Mouse (Mus musculus): ENCODE measurements around the gene Cage1. TPM values are rescaled to one million over a fixed set of nuclear protein-coding genes. Genes with fewer than 3 reads are reported as not detected.

The Cage1 gene
- polyA plus RNA-seq, 1 experiment, result 0.02 TPM

DNA sequence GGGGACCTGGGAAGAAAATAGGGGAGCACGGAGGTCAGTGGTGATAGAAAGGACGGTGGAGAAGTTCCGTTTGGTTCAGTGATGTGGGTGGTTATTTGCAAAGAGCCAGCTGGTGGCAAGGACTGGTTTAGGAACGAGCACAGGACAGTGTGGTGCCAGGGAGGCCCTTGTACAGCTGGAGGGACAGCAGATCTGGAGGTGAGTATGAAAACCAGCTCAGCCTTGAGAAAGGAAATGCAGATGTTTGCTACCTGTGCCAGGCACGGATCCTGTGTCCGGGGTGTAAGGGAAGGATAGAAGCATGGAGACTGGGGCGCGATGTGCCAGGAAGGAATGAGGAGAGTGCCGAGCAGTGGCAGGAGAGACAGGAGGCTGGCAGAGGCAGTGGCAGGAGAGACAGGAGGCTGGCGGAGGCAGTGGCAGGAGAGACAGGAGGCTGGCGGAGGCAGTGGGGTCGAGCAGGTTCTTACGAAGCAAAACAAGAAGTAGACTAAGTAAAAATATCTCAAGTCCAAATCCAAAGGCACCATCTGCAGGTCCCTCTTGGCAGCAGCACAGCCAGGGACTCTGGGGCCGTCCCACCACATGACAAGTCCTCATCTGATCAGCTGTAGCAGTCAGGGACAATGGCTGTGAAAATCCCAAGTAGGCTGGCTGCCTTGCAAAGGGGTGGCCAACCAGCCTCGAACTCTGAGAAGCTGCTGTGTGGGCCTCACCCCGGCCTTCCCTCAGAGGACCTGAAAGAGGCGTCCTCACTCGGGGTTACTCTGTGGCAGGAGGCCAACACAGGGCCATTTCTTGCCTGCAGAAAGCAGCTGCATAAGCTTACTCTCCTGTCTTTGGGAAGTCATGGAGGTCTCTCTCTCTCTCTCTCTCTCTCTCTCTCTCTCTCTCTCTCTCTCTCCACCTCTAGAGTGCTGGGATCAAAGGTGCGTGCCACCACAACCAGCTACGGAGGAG lies 72.5 kb downstream of the Cage1 start:
- Histone ChIP-seq H3K4me1 (ENCODE audit: control insufficient read depth) (peaks cover 65% of the 10 kb centered on the region), H3K36me3 (ENCODE audit: control insufficient read depth) (no peaks in the 10 kb centered on the region), H3K9me3 (ENCODE audit: control insufficient read depth, low read length) (peaks cover under 1% of the 10 kb centered on the region; the same call in 1 of the 2 replicates), H3K27me3 (ENCODE audit: control insufficient read depth) (no peaks in the 10 kb centered on the region), H3K4me3 (replicated peaks) (peak overlapping the region; percentile 65)
- no peak for TF ChIP-seq TAL1 (IDR thresholded peaks at IDR 0.05; ENCODE audit: low read length)
- no peak for TF ChIP-seq GATA1 (IDR thresholded peaks at IDR 0.05; ENCODE audit: low read length)

DNA sequence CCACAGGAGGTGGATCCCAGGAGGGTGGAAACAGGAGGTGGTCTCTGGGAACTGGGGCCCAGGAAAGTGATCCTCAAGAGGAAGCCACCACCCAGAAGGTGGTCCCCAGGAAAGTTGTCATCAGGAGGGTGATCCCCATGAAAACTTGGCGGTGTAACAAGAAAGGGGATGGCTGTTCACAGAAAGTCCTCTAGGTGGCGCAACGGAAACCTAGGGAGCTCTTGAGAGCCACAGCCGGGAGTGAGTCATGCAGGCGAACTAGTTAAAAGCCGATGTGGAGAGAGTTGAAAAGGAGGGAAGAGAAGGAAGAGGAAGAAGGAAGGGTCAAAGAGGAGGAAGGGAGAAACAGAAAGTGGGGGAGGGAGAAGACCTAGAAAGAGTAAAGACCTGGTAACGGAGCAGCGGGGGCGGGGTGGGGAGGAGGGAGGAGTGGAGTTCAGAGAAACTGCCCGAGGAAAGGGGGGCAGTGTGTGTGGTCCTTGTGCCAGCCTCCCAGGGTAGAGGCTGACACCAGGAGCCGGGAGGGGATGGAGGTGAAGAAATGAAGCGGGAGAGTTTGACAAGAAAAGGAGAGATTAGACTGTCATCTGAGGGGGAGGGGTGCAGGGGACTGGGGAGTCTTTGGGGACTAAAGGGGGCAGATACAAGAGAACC lies 73.4 kb downstream of the Cage1 start:
- TF ChIP-seq TAL1 (IDR thresholded peaks at IDR 0.05; ENCODE audit: low read length), result no peak
- peaks cover 9% of the 10 kb centered on the region for H3K9me3 ChIP-seq (ENCODE audit: control insufficient read depth, low read length)
- H3K4me1 ChIP-seq (ENCODE audit: control insufficient read depth), result peaks cover 69% of the 10 kb centered on the region
- H3K36me3 ChIP-seq (ENCODE audit: control insufficient read depth), result no peaks in the 10 kb centered on the region
- H3K4me3 ChIP-seq (replicated peaks), result peak overlapping the region; percentile 65
- no peaks in the 10 kb centered on the region for H3K27me3 ChIP-seq (ENCODE audit: control insufficient read depth)

DNA sequence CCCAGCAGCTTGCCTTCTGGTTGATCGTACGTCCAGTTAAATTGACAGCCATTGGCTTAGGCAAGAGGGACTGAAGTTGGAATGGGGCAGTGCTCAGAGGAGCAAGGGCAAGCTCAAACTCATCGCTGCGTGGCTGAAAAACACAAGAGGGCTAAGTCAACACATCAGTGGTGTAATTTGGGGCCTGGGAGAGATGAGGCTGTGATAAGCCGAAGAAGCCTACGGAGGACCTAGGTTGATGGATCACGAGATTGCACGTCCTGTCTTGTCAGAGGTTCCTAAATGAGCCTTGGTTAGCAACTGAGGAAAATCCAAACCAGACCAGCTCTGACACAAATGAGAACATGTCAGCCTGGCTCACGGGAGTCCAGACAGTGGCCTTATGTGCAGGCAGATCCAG lies 74.3 kb downstream of the Cage1 start:
- Histone ChIP-seq H3K4me3 (replicated peaks) (no peak overlapping the region), H3K9me3 (ENCODE audit: control insufficient read depth, low read length) (peaks cover 10% of the 10 kb centered on the region), H3K4me1 (ENCODE audit: control insufficient read depth) (peaks cover 78% of the 10 kb centered on the region), H3K36me3 (ENCODE audit: control insufficient read depth) (no peaks in the 10 kb centered on the region), H3K27me3 (ENCODE audit: control insufficient read depth) (no peaks in the 10 kb centered on the region)
- TF ChIP-seq GATA1 (IDR thresholded peaks at IDR 0.05; ENCODE audit: low read length), result no peak

DNA sequence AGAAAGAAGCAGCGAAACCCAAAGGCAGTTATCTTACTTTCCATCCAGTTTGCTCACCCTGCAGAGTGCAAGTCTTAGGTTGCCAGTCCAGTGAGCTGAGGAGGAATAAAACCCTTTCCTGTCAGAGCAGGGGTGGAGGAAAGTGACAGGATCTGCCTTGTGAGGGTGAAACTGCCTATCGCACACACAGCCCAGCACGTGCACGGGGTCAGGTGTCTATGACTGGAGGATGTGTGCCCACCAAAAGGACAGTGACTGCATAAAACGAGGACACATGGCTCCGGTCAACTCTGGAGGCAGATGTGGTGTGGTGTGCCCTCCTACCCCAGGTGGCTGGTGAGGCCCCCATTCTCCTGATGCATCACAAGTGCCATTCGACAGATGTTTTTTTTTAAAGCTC lies 76.9 kb downstream of the Cage1 start:
- Histone ChIP-seq H3K27me3 (ENCODE audit: control insufficient read depth) (no peaks in the 10 kb centered on the region), H3K9me3 (ENCODE audit: control insufficient read depth, low read length) (peaks cover 10% of the 10 kb centered on the region), H3K36me3 (ENCODE audit: control insufficient read depth) (no peaks in the 10 kb centered on the region), H3K4me3 (replicated peaks) (no peak overlapping the region), H3K4me1 (ENCODE audit: control insufficient read depth) (peaks cover 60% of the 10 kb centered on the region)
- TF ChIP-seq GATA1 (IDR thresholded peaks at IDR 0.05; ENCODE audit: low read length) (no peak), TAL1 (IDR thresholded peaks at IDR 0.05; ENCODE audit: low read length) (no peak)

DNA sequence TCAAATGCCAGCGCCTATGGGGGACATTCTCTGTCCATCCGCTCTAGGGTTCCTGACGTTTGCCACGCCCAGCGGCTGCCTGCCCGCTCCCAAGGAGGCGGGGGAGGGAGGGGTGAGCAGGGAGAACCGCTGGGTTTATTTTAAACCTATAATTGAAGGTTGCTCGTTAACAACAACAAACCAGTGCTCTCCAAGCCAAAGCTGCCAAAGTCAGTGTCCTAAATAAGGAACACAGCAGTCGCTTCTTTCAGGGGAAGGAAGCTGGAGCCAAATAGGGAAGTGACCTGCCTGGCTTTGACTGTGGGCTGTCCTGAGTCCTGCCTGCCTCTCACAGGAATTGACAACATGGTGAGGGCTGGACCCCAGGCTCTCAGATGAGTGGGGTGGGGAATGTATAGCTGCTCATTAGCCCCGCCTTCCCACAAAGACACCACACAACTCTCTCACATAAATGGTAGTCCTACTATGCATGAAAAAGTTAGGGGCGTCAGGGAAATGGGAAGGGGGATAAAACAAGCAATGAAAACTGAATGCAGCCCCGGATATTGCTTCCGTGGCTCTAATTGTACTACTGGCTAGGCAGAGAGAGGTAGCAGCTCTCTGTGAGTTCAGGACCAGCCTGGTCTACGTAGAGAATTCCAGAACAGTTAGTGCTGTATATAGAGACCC lies 77.5 kb downstream of the Cage1 start:
- Histone ChIP-seq H3K4me3 (replicated peaks) (no peak overlapping the region), H3K36me3 (ENCODE audit: control insufficient read depth) (no peaks in the 10 kb centered on the region), H3K27me3 (ENCODE audit: control insufficient read depth) (no peaks in the 10 kb centered on the region), H3K4me1 (ENCODE audit: control insufficient read depth) (peaks cover 55% of the 10 kb centered on the region), H3K9me3 (ENCODE audit: control insufficient read depth, low read length) (peaks cover 10% of the 10 kb centered on the region)
- no peak for TF ChIP-seq TAL1 (IDR thresholded peaks at IDR 0.05; ENCODE audit: low read length)
- no peak for TF ChIP-seq GATA1 (IDR thresholded peaks at IDR 0.05; ENCODE audit: low read length)

DNA sequence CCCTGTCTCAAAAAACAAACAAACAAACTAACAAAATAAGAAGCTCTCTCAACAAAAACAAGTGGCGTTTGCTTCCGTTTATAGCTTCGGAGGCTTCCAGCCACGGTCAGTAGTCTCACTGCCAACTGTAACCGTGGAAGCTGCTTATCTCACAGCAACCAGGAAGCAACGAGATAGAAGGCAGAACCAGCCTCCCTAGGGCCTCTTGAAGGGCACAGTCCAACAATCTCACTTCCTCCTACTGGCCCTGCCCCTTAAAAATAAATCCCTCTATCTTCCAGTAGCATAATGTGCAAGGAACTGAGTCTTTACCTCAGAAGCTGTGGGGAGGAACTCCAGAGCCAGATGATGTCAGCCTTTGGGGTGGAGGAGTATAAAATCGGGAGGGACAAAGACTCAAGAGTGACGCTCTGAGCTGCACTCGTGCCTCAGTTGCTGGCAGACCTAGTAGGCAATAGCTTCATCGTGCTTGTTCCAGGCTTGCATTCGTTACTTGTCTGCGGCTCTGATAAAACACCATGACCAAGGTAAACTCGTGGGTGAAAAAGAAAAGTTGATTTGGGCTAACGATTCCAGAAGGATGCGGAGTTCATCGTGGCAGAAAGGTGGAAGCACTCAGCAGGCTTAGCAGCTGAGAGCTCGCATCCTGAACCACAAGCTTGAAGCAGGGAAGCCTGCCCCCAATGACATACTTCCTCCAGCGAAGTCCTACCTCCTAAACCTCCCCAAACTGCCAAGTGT lies 78.2 kb downstream of the Cage1 start:
- Histone ChIP-seq H3K9me3 (ENCODE audit: control insufficient read depth, low read length) (peaks cover 10% of the 10 kb centered on the region), H3K4me1 (ENCODE audit: control insufficient read depth) (peaks cover 48% of the 10 kb centered on the region), H3K27me3 (ENCODE audit: control insufficient read depth) (no peaks in the 10 kb centered on the region), H3K36me3 (ENCODE audit: control insufficient read depth) (no peaks in the 10 kb centered on the region), H3K4me3 (replicated peaks) (peak overlapping the region; percentile 33)
- TF ChIP-seq GATA1 (IDR thresholded peaks at IDR 0.05; ENCODE audit: low read length) (peak; percentile 29; the same call in 1 of the 2 replicates), TAL1 (IDR thresholded peaks at IDR 0.05; ENCODE audit: low read length) (no peak)

Other genes starting within 250 kb of the Cage1 start
- 1.1 and 3.0 TPM in 2 replicates for gene Ssr1, start 42.9 kb downstream of the Cage1 start, polyA plus RNA-seq (2012)
- 0.90 and 1.2 TPM in 2 replicates for gene Riok1, start 74 bp downstream of the Cage1 start, polyA plus RNA-seq (2012)
- 0.02 TPM in 1 of 2 replicates, not detected in the other for gene Dsp, start 114.2 kb upstream of the Cage1 start, polyA plus RNA-seq (2012)
- 2.2 and 2.7 TPM in 2 replicates for gene Snrnp48, start 167.9 kb upstream of the Cage1 start, polyA plus RNA-seq (2012)

Data from erythroblast, embryonic 14.5 days (primary cell).